Mouse (Mus musculus) lung, adult 10 weeks (tissue): ENCODE measurements around the gene 4931429L15Rik. TPM values are rescaled to one million over a fixed set of nuclear protein-coding genes. Genes with fewer than 3 reads are reported as not detected.

Experiments used
- polyA plus RNA-seq: library from polyadenylated mRNA; stranded (reverse); fragments of 350-450 nt; fragmentation: Illumina TruSeq; extraction: RNeasy Lipid Tissue Mini Kit (QIAGEN cat#74804); gene quantifications from one replicate; pipeline ENCODE4 v1.2.3, GENCODE M21; 2014; ENCODE audit warnings: low read depth, low replicate concordance; ENCODE audit not compliant: insufficient read depth

The 4931429L15Rik gene
- not detected for polyA plus RNA-seq

GRCm38 (mm10) chr9:46319886-46320285 lies at the start of gene 4931429L15Rik:
TSS of gene 4931429L15Rik (minus strand) at chr9:46319986.

DNA sequence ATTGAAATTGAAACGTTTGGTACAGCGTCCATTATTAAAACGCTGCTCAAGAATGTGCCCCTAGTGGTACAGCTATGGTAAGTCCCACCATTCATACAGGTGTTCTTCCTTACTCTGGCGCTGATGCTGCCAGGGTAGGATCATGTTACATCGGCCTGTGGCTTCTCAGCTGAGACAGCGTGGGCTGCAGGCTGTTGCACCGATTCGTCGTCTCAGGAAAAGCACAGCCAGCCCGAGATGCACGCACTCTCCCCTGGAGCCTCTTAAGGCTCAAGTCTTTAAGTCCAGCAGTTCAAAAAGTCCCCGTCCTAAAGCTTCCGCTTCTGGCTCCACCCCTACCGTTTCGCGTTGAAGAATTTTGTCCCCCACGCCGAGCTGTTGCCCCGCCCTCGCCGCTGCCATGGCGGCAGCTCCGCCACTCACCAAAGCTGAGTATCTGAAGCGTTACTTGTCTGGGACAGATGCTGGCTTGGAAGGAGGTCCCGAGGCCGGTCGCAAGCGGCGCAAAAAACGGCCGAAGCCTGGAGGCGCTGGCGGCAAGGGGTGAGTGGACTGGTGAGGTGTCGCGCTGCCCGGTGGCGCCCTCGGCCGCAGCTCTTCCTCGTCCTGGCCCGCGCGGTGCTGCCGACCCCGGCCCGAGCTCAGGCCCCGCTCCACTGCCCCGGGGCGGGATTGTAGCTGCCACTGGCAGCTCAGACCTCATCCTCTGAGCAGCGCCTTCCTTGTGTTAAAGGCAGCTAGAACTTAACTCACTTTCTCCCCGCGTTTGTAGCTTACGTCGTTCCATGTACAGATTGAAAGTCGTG lies 37.0 kb downstream of the 4931429L15Rik start, which contains the start of gene Bud13:
Bud13 (plus strand) TSS at position 378 of the 806 bp plus-strand sequence.

DNA sequence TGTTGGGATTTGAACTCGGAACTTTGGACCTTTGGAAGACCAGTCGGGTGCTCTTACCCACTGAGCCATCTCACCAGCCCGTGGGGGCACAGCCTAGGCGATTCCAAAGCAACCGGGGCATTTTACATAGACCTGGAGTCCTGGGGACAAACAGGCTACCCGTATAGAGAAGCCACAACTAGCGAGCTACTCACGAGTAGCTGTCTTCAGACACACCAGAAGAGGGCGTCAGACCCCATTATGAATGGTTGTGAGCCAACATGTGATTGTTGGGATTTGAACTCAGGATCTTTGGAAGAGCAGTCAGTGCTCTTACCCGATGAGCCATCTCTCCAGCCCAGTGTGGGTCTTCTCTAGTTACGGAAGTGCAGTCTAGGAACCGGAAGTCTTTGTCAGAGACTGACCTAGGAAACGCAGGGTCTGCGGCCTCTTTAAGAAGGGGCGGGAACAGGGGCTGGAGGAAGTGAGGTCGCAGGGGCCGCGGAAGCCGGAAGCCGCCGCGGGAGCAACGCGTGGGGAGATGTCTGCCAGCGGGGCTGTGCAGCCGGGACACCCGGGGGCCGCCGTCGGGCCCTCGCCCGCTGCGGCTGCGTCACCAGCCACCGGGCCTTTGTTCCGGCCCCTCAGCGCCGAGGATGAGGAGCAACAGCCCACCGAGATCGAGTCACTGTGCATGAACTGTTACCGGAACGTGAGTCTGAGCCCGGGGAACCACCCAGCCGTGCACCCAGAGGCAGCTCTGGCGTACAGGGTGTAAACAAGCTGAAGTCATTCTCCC lies 46.9 kb downstream of the 4931429L15Rik start, which contains the start of gene Zpr1:
Zpr1 (plus strand) TSS at position 388 of the 778 bp plus-strand sequence.

DNA sequence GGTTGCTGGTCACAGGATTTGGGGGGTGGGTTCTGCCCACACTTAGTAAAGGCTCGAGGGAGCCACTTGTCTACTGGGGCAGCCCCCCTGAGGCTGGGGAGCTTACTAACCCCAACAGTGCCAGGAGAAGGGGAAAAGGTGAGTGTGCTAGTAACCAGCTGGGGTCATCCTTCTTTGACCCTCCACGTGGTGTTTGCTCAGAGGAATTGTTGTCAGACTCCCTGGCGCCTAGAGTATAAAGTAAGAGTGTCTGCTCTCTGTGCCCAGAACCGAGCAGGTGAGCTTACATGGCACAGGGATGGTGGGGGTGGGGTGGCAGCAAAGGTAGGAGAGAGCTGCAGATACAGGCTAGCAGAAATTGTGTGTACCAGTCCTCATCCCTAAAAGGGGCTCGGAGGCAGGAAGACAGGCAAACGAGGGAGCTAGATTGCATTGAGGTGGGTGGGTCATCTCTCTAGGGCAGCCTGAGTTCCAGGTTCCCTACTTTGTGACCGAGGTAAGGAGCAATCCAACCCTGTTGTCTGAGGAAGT lies 51.4 kb downstream of the 4931429L15Rik start, which contains the start of gene Apoa5:
Apoa5 (plus strand) TSS at position 291 of the 531 bp plus-strand sequence.

Other genes with a start within 250 kb of the 4931429L15Rik start
- gene Apoa1, start 91.4 kb downstream of the 4931429L15Rik start, polyA plus RNA-seq, result 0.80 TPM
- gene Apoc3, start 84.3 kb downstream of the 4931429L15Rik start, polyA plus RNA-seq, result 1.3 TPM
- not detected for gene Apoa4, start 79.3 kb downstream of the 4931429L15Rik start, polyA plus RNA-seq
- gene Apoa5, start 51.4 kb downstream of the 4931429L15Rik start, polyA plus RNA-seq, result 0.13 TPM
- 25.2 TPM for gene Zpr1, start 46.9 kb downstream of the 4931429L15Rik start, polyA plus RNA-seq
- 7.4 TPM for gene Bud13, start 37.0 kb downstream of the 4931429L15Rik start, polyA plus RNA-seq